Mouse (Mus musculus): Measurements from ENCODE around the gene Nlrc5.

Nlrc5 gene

DNA sequence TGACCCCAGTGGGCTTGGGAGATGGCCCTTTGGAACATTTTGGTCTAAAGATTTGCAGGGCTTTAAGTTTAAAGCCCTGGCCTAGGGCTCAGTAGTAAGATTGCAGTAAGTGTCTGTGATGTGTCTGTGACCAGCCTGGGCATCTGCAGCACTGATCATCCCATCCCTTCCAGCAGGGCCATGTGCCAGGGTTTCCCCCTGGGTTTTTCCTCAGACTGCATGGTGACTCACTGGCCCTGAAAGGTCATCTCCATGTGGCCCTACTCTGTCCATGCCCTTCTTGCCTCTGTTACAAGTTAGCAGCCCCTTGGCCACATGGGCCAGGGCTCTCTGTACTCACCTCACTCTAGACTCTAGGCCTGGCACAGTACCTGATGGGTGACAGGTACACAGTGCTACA is 130.3 kb downstream of the Nlrc5 start:
- no peak for DNase-seq (ENCODE audit: extremely low read depth, low read depth, low spot score)

GRCm38 (mm10) chr8:94566033-94566432 is 131.9 kb downstream of the Nlrc5 start:
- no peak for DNase-seq (ENCODE audit: extremely low read depth, low read depth, low spot score)

GRCm38 (mm10) chr8:94566446-94567158 is 132.4 kb downstream of the Nlrc5 start:
- DNase-seq (ENCODE audit: extremely low read depth, low read depth, low spot score) = no peak

DNA sequence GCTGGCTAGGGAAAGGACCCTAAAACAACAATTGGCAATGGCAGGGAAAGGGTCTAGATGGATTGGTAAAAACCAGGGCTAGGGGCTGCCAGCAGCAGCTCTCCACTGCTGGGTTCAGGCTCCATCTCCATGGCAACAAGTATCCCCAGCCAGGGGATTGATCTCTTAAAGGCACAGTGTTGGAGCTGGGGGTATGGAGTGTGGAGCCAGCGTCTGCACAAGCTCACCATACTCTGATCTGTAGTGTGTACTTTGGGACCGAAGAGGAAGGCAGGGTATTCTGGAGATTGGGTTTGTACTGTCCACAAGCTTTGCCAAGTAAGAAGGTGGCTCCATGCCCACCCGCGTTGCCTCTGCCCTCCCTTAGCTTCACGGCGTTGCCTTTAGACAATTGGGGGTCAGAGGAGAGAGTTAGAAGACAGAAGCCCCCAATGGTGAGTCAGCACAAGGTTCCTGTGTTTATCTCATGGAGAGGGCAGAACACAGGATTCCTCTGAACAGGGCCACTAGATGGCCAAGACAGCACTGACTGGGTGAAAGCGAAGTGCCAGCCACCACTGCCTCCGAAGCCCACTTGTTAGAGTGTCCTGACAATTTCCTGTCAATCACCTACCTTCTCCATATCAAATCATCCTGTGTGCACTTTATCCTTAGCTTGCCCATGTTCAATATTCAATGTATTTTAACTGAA is 133.1 kb downstream of the Nlrc5 start:
- DNase-seq (ENCODE audit: extremely low read depth, low read depth, low spot score) = no peak

DNA sequence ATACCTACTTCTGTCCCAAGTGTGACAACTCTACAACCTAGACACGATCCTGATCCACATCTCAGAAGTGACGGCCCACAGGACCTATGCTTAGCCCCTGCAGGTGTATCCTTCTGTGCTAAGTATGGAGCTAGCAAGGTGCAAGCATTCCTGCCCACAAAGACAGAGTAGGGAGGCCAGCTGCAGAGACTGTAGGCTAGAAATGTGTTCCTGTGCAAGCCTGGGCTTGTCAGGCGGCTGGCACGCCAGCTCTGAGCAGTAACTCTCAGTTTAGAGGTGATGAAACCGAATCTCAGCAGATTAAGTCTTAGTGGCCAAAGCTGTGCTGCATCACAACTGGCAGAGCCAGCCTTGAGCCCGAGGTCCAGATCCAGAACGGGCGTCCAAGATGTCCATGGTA is 133.9 kb downstream of the Nlrc5 start:
- DNase-seq (ENCODE audit: extremely low read depth, low read depth, low spot score) = peak; percentile 47

GRCm38 (mm10) chr8:94569419-94569818 is 135.3 kb downstream of the Nlrc5 start:
- DNase-seq (ENCODE audit: extremely low read depth, low read depth, low spot score) = no peak

GRCm38 (mm10) chr8:94571896-94572295 is 137.7 kb downstream of the Nlrc5 start:
- DNase-seq (ENCODE audit: extremely low read depth, low read depth, low spot score) = no peak

DNA sequence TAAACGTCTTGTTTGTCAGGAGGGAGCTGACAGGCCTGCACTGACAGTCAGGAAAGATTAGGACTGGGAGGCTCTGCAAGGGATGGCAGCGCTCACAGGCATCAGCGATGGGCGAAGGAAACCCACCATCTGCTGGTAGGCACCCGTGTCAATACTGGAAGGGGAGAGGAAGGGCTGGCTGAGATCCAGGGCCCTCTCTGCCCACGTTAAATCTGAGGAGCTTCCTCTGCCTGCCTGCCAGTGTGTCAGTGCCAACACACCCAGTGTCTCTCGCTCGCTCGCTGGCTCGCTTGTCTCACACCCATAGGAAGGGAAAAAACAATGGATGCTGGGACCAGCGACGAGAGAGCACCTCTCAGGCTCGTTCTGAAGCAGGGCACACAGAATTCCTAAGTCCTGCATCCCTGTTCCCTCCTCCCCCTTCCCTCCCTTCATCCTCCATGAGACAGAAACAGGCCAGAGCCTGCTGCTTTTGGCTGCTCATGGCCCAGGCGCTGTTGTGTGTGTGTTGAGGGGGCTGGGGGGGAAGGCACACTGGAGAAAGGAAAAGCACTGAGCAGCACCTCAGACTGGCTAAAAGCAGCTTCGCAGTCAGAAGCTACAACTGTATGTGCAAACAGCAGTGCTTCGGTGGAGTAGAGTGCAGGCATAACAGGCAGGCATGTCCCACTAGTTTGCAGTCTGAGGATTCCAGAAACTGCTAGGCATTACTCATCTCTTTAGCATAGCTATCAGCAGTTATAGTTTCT is 140.2 kb downstream of the Nlrc5 start:
- no peak for DNase-seq (ENCODE audit: extremely low read depth, low read depth, low spot score)

DNA sequence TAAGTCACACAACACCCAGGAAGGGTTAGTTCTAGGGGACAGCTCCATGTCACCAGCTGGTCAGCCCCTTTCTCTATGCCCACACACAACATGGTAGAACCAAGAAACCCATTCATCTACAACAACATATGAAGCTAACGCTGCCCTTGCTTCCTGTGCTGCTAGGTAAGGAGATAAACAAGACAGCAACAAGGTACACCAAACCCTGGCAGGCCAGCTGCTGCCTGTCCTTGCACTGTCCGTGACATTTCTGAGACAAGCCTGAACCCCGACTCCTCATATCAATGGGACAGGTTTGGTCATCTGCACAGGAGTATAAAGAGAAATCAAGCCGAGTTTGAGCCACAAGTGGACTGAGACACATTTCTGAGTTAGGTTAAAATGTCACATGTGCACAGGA is 141.0 kb downstream of the Nlrc5 start:
- DNase-seq (ENCODE audit: extremely low read depth, low read depth, low spot score) = no peak

Data from fat pad, adult 2 months (tissue).